Mouse (Mus musculus) gastrocnemius, postnatal 36 days (tissue): ENCODE data around the gene 2610528A11Rik. TPM values are rescaled to one million over a fixed set of nuclear protein-coding genes. Genes with fewer than 3 reads are reported as not detected.
A peak's percentile ranks its signal among the peaks of the same experiment; 100 is the strongest.
"Not testable (repeated sequence)": the region's sequence is repeated elsewhere in the genome, so short reads cannot be mapped to it uniquely, and the experiment has no call there.

Experiments used
- DNase-seq, 2 experiments: peaks; one replicate each; pipeline ENCODE4 v3.0.0; 2022
- intact Hi-C: fragments of 180-260 bp; cut with DNase I; formaldehyde crosslinking; loops from one replicate; pipeline ENCODE4 v1.15.1; 2025
- long read RNA-seq, 2 experiments: library from polyadenylated mRNA; stranded (forward); transcript quantifications; one replicate each; pipeline ENCODE4 v2.0.0; 2021
- total RNA-seq, 2 experiments: library from RNA; stranded (reverse); gene quantifications; 2 replicates each; pipeline ENCODE4 v1.2.3; 2021

The 2610528A11Rik gene
- under 1 TPM in 1 of 2 experiments, not detected in 1; 0.52 TPM for total RNA-seq
- long read RNA-seq, experiment 1, result 0 reads
- long read RNA-seq, experiment 2, result 0 reads

- no peak for DNase-seq
- intact Hi-C loops, result no loop called here
These were observed at the start of gene 2610528A11Rik for GRCm38 (mm10) chr14:37113922-37114321. Gene 2610528A11Rik (minus strand): TSS chr14:37114022.

DNA sequence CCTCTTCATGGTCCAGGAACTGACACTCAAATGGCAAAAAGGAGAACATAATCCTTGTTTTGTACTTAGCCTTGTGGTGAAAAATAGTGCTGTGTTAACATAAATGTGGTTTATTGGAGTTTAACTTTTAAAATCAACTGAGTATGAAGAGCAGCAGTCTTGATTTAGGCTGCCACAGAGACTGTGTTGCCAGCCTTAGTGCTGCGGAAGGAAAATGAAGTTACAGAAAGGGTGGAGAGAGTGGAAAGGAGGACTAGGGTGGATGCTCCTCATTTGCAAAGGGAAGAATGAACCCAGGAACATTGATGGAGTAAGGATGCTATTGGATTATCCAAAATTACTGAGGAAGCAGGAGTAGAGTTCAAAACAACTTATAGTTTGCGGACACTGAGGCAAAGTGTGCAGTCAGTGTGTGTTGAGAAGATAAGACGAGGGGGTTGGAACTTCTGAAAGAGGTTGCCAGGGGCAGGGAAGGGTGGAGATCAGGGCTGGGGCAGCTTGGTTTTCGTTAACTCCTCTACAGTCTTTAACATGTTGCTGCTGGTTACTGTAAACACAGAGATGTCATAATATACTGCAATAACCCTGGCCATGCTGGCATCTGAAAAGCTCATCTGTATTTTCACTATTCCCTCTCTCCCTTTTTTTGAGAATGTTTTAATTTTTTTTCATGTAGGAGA lies 49.6 kb upstream of the 2610528A11Rik start:
- no peak for DNase-seq
- intact Hi-C loops, result no loop called here

- no peak for DNase-seq
- intact Hi-C loops, result no loop called here
These were observed 40.6 kb upstream of the 2610528A11Rik start for GRCm38 (mm10) chr14:37154391-37154790.

DNA sequence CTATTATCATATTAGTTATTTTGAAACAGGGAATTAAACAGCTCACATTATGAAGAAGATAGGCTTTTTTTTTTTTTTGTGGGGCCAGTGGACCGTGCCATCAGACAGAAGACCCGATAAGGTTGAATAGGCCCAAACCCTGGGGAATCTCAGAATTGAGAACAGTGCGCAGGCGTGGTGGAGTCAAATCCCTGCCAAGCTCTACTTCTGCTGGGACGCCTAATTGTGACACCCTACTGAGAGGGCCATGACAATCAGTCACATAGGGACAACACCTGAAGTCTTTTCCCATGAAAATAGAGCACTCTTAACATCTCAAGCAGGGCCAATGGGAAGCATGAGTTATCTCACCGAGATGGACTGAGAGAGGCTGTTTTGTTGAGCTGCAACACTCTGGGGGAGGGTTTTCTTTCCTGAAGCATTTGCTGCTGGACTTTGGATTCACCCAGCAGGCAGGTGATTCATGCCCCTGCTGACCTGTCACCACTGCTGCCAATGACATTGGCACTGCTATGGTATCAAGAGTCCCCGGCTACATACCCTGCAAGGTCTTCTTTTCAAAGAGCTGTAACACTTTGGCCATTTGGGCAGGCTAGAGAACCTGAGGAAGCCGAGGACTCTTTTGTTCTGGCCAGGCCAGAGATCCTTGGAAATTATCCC lies 25.4 kb upstream of the 2610528A11Rik start:
- no peak for DNase-seq
- intact Hi-C loops, result no loop called here

GRCm38 (mm10) chr14:37137596-37137995 lies 23.8 kb upstream of the 2610528A11Rik start:
- DNase-seq, intact Hi-C loops: not testable (repeated sequence)

DNA sequence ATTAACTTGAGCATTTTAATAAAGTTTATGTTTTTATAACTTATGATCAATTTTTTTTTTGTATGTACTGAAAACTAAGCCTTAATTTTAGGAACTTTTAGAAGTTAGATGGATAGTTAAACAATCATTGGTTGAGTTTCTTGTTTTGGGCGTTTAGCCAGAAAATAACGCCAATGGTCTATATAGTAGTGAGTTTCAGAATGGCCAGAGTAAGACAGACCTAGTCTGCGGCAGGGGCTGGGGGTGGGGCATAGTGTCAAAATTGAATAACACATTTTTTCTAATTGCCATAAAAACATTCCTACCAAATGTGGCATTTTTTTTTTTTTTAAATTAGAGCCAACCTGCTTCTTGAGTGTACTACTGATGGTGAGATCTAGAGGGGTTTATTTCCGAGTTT lies 22.3 kb upstream of the 2610528A11Rik start:
- no peak for DNase-seq
- intact Hi-C loops, result no loop called here

GRCm38 (mm10) chr14:37135671-37136070 lies 21.8 kb upstream of the 2610528A11Rik start:
- intact Hi-C loops, result no loop called here
- DNase-seq, result no peak

GRCm38 (mm10) chr14:37135127-37135593 lies 21.3 kb upstream of the 2610528A11Rik start, which contains the start of gene Ghitm:
Gene Ghitm (minus strand): TSS chr14:37135272.
- peak; percentile 92 to 93 for DNase-seq
- intact Hi-C loops, result no loop called here

DNA sequence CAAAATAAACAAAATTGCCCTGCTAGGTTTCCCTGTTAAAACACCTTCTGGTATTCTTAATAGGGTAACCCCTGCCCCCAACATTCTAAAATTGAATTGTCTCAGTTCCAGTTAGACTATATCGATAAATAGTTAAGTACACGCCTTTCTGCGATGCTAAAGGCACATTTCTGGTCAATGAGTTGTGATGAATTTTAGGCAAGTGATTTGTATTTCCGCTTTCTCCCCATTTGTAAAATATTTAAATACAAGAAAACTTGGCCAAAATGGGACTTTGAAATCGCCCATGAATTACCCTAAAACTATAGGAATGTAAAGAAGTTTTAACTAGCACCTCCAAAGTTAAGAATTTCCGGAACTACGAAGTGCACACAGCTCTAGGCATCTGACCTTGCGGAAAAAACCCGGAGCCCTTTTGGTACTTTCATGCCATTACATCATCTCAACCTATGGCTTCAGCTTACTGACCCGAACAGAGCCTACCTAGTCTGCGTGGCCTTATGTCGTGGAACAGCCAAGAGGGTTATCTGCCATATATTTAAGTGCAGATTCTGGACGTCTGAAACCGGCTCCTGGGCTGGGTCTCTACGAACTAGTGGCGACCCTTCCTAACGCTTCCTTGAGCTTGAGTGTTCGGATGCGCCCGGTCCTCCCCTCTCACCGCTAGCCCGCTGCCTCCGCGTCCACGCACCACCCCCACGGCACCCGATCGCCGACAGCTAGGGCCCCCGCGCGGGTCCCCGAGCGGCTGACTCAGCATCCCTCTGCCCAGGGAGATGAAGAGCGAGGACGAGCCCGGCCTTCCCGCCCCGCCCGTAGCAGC lies 20.7 kb upstream of the 2610528A11Rik start:
- no peak for DNase-seq
- intact Hi-C loops, result no loop called here

GRCm38 (mm10) chr14:37127652-37128051 lies 13.8 kb upstream of the 2610528A11Rik start:
- no peak for DNase-seq
- intact Hi-C loops, result no loop called here

- intact Hi-C loops, result no loop called here
- DNase-seq, result no peak
These were observed 5.4 kb upstream of the 2610528A11Rik start for GRCm38 (mm10) chr14:37119233-37119632.

GRCm38 (mm10) chr14:37112931-37113330 lies 891 bp downstream of the 2610528A11Rik start:
- intact Hi-C loops, result no loop called here
- DNase-seq, result no peak

GRCm38 (mm10) chr14:37111371-37111770 lies 2.5 kb downstream of the 2610528A11Rik start:
- intact Hi-C loops, result no loop called here
- no peak for DNase-seq

- no peak for DNase-seq
- intact Hi-C loops, result no loop called here
These were observed 3.4 kb downstream of the 2610528A11Rik start for GRCm38 (mm10) chr14:37110456-37110855.

- intact Hi-C loops, result no loop called here
- DNase-seq, result no peak
These were observed 3.8 kb downstream of the 2610528A11Rik start for GRCm38 (mm10) chr14:37109975-37110374.

- intact Hi-C loops, result no loop called here
- DNase-seq, result no peak
These were observed 4.4 kb downstream of the 2610528A11Rik start for GRCm38 (mm10) chr14:37109460-37109859.

- DNase-seq, result no peak
- intact Hi-C loops, result no loop called here
These were observed 8.0 kb downstream of the 2610528A11Rik start for GRCm38 (mm10) chr14:37105846-37106245.

DNA sequence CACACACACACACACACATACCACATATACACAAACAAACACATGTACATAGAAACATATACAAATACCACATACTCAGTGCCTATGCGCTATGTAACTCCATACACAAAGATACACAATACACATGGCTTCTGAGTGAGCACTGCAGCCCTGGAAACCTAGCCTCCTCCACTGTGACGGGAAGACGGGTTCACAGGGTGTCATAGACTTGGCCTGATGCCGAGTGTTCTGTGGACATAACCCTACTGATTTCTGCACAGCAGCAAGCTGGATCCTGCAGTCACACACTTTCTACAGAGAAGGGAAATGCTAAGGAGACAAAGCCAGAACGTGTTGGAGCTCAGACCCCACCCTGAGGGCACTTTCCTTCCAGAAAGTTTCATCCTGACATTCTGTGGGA lies 9.1 kb downstream of the 2610528A11Rik start:
- no peak for DNase-seq

DNA sequence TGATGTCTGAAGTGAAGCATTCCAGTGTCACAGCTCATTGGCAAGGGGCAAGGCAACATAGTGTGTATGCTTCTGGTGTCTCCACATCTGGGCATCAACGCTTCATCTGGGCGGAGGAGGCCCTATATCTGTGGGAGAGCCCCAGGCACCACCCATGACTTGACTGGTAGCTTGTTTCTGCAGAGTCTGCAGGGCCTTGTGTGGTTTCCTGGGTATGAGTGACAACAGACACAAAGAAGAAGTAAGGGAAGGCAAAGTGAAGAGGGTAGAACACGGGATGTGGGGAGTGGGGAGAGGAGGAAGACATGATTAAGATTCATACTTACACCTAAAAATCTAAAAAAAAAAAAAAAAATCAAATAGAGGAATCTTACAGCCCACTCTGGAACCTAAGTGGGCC lies 11.3 kb downstream of the 2610528A11Rik start:
- no peak for DNase-seq
- intact Hi-C loops, result no loop called here

More for the DNA sequence above, 9.1 kb downstream of the 2610528A11Rik start:
- intact Hi-C loops, result no loop called here

DNA sequence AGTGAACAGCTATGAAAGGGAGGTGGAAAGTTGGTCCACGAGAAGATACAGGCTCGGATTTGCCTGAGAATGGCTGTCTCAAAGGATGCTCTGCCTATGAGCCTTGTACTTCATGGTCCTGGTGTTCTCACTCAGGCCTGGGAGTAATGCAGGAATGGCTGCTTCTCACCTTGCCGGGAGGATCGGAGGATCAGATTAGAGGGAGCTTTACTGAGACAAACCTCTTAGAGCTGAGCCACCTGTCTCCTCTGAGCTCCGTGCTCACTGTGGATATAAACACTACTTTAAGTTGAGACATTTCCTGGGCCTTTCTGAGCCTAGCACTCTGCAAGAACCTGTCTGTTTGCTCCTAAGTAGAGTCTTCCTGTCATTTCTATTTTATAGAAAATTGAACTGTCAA lies 12.3 kb downstream of the 2610528A11Rik start:
- intact Hi-C loops, result no loop called here
- no peak for DNase-seq

- intact Hi-C loops, result no loop called here
- no peak for DNase-seq
These were observed 15.8 kb downstream of the 2610528A11Rik start, which contains the start of gene Cdhr1 for GRCm38 (mm10) chr14:37097956-37098530. Gene Cdhr1 (minus strand): TSS chr14:37098347.
